Mouse (Mus musculus): ENCODE measurements at regions not wholly inside any gene's neighbourhood (a gene's known extent, or its start where the extent isn't known, plus 50 kb on each side); places are given as distances from the start of the nearest gene placed in this dataset.

GRCm38 (mm10) chr7:68444426-68445095 is 170.9 kb downstream of the Fam169b start:
- DNase-seq (ENCODE audit: low spot score in 2 of 2) = no peak

GRCm38 (mm10) chr7:68440661-68441150 is 167.1 kb downstream of the Fam169b start:
- DNase-seq (ENCODE audit: low spot score in 2 of 2) = no peak

GRCm38 (mm10) chr7:68428946-68429345 is 155.3 kb downstream of the Fam169b start:
- DNase-seq (ENCODE audit: low spot score in 2 of 2) = no peak

GRCm38 (mm10) chr7:68415890-68416289 is 142.3 kb downstream of the Fam169b start:
- DNase-seq (ENCODE audit: low spot score in 2 of 2) = no peak

- no peak for DNase-seq (ENCODE audit: low spot score in 2 of 2)
Observed at GRCm38 (mm10) chr7:68412786-68413185, 139.1 kb downstream of the Fam169b start.
